Mouse (Mus musculus): ENCODE results near the gene Rev1.
A peak's percentile ranks its signal among the peaks of the same experiment; 100 is the strongest.

Rev1 gene

DNA sequence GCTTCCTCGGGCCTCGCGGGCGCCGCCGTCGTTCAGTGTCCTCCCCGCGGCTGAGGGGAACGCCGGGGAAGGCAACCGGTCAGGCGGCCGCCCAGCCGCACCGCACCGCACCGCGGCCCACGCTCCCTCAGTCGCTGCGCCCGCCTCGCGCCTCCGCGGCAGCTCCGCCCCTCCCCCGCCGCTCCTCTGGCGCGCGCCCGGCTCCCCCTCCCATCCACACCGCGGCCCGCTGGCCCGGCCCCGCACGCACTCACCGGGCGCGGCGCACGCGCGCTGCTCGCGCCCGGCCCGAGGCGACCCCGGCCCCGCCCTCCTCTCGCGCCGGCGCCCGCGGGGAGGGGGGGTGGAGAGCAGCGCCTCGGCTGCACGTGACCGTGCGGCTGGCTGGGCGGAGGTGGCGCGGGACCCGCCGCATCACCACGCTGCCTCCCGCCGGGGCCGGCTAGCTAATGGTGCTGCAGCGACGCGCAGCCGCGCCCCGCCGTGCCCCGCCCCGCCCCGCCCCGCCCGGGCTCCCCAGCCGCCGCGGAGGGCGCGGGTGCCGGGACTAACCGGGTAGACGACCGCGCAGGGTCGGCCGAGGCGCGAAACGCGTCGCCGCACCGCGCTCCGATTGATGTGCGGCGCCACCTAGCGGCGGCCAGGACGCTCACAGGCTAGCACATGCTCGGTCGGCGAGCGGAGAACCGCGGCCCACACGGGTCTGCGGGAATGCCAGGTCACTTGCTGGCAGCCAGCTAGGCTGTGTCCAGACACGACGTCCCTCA lies at the start of gene Rev1:
Gene Rev1 (minus strand): TSS at position 301 of the 767 bp plus-strand sequence.
- no peaks in the 10 kb centered on the region for H3K27me3 ChIP-seq (ENCODE audit: control insufficient read depth, insufficient read depth, low read length, poor library complexity, severe bottlenecking)
- DNase-seq (ENCODE audit: low read depth, low spot score) = peak; percentile 93

DNA sequence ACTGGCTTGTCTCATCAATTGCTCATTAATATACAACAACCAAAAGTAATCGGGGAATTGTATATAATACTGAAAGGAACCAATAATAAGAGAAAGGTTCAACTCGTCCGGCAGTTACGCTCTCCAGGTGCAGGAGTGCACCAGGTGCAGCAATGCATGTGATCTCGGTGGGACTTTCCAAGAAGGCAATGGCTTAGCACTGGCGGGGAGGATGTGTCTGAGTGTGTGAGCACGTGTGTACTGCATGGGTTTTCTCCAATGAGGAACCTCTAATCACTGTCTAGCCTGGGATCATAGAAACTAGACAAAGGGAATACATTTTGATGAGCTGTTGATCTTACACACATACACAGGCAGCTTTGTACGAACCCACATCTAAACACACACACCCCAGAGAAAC lies 49.3 kb upstream of the Rev1 start:
- H3K36me3 ChIP-seq (ENCODE audit: control insufficient read depth, insufficient read depth, low read length, poor library complexity, severe bottlenecking) = peaks cover 4% of the 10 kb centered on the region
- no peak for DNase-seq (ENCODE audit: low read depth, low spot score)

More for the DNA sequence above, at the start of gene Rev1:
- no peaks in the 10 kb centered on the region for H3K36me3 ChIP-seq (ENCODE audit: control insufficient read depth, insufficient read depth, low read length, poor library complexity, severe bottlenecking)

DNA sequence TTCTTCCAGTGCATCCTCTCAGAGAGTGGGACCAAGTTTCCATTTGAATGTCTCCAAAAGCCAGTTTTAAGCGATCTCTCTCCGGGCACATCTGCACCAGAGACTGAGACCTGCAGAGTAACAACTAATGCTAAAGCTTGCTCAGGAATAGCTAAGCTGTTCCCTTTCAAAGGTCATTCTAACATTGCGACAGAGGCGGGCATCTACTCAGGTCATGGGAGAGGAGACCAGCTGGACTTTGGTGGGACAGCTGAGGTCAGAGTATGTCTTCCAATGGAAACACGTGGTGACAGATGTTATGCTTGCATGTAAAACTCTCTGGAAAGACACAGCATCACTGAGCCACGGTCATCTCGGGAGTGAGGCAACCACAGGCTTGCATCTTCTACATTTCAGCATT lies 46.5 kb upstream of the Rev1 start:
- no peak for DNase-seq (ENCODE audit: low read depth, low spot score)
- H3K36me3 ChIP-seq (ENCODE audit: control insufficient read depth, insufficient read depth, low read length, poor library complexity, severe bottlenecking) = no peaks in the 10 kb centered on the region; the same call in 1 of the 2 replicates
- H3K27me3 ChIP-seq (ENCODE audit: control insufficient read depth, insufficient read depth, low read length, poor library complexity, severe bottlenecking) = no peaks in the 10 kb centered on the region

More for the DNA sequence above, 49.3 kb upstream of the Rev1 start:
- no peaks in the 10 kb centered on the region for H3K27me3 ChIP-seq (ENCODE audit: control insufficient read depth, insufficient read depth, low read length, poor library complexity, severe bottlenecking)

DNA sequence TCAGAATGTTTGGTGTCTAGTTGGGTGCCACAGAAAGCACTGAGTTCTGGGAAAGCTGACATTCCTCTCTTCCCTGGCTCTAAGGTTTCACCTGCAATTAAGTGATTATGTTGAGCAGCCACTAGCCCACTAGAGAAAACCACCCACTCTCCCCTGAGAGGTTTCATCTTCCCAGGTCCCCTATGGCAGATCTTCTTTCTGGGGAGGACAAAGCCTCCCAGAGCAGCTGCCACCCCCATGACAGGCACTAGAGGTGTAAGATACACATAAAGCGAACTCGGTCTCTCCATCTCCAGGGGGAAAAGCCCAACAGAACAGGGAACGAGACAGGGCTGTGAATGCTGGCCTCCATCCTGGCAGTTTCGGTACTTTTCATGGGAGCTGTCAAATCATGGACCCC lies 42.3 kb upstream of the Rev1 start:
- no peak for DNase-seq (ENCODE audit: low read depth, low spot score)
- Histone ChIP-seq H3K27me3 (ENCODE audit: control insufficient read depth, insufficient read depth, low read length, poor library complexity, severe bottlenecking) (no peaks in the 10 kb centered on the region), H3K36me3 (ENCODE audit: control insufficient read depth, insufficient read depth, low read length, poor library complexity, severe bottlenecking) (no peaks in the 10 kb centered on the region)

DNA sequence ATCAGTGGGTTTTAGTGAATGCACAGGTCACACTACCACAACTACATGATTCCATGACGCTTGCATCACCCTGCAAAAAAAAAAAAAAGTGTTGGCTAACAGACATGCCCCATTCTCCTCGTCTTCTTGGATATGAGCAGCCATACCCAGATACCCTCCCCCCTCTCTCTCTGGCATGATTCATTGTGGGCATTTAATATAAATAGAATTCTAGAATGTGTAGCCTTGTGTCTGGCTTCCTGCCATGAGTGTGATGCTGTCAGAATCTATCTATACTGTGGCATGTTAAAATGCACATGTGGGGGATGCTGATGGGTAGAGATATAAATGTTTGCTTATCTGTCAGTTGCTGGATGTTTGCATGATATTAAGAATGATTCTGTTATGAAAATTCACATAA lies 36.1 kb upstream of the Rev1 start:
- no peaks in the 10 kb centered on the region for H3K36me3 ChIP-seq (ENCODE audit: control insufficient read depth, insufficient read depth, low read length, poor library complexity, severe bottlenecking)
- DNase-seq (ENCODE audit: low read depth, low spot score) = no peak
- H3K27me3 ChIP-seq (ENCODE audit: control insufficient read depth, insufficient read depth, low read length, poor library complexity, severe bottlenecking) = no peaks in the 10 kb centered on the region

DNA sequence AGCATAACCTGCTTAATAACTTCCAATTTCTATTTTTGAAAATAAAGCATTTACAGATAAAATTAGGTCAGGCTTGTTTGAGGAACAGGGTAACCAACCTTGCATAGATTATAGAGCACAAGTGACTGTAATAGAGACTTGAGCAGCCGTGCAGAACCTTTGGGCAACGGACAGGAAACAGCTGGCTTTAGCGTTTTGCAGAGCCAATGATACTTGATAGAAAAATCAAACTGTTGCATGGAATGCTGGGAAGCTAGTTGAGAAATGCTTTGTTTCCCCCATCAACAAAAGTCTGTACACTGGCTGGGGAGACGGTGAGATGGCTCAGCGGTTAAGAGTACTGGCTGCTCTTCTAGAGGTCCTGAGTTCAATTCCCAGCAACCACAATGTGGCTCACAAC lies 20.5 kb upstream of the Rev1 start:
- Histone ChIP-seq H3K36me3 (ENCODE audit: control insufficient read depth, insufficient read depth, low read length, poor library complexity, severe bottlenecking) (no peaks in the 10 kb centered on the region), H3K27me3 (ENCODE audit: control insufficient read depth, insufficient read depth, low read length, poor library complexity, severe bottlenecking) (no peaks in the 10 kb centered on the region)
- peak; percentile 60 for DNase-seq (ENCODE audit: low read depth, low spot score)

DNA sequence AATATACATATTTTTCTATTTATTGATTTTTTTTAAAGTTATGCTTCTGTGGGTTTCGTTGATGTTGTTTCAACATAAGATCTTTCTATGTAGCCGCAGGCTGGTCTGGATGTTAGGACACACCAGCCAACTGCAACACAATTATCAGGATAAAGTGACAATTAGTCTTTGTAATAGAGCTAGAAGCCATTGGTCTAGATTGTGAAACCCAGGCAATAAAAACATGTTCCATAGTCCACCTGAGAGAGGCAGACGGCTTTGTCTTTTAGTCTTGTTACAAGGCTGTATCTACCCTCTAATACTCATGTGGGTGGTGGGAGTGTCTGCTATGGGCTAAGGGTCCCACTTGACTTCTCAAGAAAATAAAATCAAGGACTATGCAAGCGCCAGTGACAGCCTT lies 16.4 kb upstream of the Rev1 start:
- DNase-seq (ENCODE audit: low read depth, low spot score) = no peak
- H3K27me3 ChIP-seq (ENCODE audit: control insufficient read depth, insufficient read depth, low read length, poor library complexity, severe bottlenecking) = no peaks in the 10 kb centered on the region
- no peaks in the 10 kb centered on the region for H3K36me3 ChIP-seq (ENCODE audit: control insufficient read depth, insufficient read depth, low read length, poor library complexity, severe bottlenecking)

DNA sequence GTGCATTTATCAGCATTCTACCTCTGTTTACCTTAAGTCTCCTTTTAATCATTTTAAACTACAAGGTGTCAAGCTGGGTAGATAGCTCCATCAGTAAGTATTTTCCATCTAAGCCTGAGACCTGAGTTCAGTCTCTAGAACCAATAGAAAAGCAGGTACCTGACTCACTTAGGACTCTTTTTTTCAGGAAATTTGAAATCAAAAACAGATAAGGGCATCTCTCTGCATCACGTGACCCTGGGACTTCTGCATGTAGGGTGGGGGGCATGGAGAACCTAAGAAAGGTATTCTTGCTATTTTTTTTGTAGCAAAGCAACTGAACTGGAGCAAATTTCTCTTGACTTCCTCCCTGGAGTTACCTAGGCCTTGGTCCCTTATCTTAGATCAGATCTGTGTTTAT lies 11.8 kb upstream of the Rev1 start:
- DNase-seq (ENCODE audit: low read depth, low spot score) = no peak
- no peaks in the 10 kb centered on the region for H3K27me3 ChIP-seq (ENCODE audit: control insufficient read depth, insufficient read depth, low read length, poor library complexity, severe bottlenecking)
- H3K36me3 ChIP-seq (ENCODE audit: control insufficient read depth, insufficient read depth, low read length, poor library complexity, severe bottlenecking) = no peaks in the 10 kb centered on the region

DNA sequence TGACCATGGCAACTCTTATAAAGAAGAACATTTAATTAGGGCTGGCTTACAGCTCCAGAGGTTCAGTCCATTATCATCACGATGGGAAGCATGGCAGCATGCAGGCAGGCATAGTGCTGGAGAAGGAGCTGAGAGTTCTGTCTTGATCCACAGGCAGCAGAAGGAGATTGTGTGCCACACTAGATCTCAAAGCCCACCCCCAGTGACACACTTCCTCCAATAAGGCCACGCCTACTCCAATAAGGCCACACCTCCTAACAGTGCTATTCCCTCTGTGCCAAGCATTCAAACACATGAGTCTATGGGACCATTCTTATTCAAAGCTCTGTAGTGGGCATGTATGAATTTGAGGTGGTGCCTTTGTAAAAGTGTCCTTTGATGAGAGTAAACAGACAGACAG lies 11.3 kb upstream of the Rev1 start:
- Histone ChIP-seq H3K36me3 (ENCODE audit: control insufficient read depth, insufficient read depth, low read length, poor library complexity, severe bottlenecking) (no peaks in the 10 kb centered on the region), H3K27me3 (ENCODE audit: control insufficient read depth, insufficient read depth, low read length, poor library complexity, severe bottlenecking) (no peaks in the 10 kb centered on the region)
- DNase-seq (ENCODE audit: low read depth, low spot score) = peak; percentile 28

DNA sequence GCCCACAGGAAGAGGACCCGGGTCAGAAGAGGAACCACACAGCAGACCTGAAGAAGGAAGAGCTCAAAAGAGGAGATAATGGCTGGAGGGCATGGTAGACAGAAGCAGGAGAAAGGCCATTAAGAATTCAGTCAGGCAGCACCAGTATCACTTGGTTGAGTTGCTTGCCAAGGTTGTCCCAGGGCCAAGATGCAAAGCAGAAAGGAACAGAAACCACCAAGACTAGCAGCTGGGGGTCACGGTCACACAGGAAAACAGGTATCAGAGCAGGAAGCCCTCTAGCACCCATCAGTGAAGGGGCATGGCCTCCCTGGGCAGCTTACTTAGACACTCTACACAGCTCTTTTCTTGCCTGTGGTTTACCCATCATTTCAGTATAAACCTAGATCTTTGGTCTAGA lies 9.8 kb upstream of the Rev1 start:
- Histone ChIP-seq H3K27me3 (ENCODE audit: control insufficient read depth, insufficient read depth, low read length, poor library complexity, severe bottlenecking) (no peaks in the 10 kb centered on the region), H3K36me3 (ENCODE audit: control insufficient read depth, insufficient read depth, low read length, poor library complexity, severe bottlenecking) (no peaks in the 10 kb centered on the region)
- peak; percentile 69 for DNase-seq (ENCODE audit: low read depth, low spot score)

DNA sequence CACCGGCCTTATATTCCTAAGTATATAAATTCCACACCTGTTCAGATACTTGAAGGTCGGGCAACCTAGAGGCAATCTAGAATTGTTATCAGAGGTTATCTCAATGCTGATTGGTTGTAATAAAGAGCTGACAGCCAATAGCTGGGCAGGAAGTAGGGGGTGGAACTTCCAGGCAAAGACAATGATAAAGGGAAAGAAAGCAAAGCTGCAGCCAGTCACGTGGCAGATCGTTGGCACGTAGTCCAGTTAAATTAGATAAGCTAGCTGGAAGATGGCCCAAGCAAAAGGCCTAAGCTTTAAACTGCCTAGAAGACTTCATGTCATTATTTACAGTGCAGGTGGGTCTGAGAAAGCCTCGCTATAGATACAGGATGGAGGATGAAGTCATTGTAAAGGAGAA lies 3.3 kb upstream of the Rev1 start:
- no peak for DNase-seq (ENCODE audit: low read depth, low spot score)
- no peaks in the 10 kb centered on the region for H3K36me3 ChIP-seq (ENCODE audit: control insufficient read depth, insufficient read depth, low read length, poor library complexity, severe bottlenecking)
- H3K27me3 ChIP-seq (ENCODE audit: control insufficient read depth, insufficient read depth, low read length, poor library complexity, severe bottlenecking) = no peaks in the 10 kb centered on the region

DNA sequence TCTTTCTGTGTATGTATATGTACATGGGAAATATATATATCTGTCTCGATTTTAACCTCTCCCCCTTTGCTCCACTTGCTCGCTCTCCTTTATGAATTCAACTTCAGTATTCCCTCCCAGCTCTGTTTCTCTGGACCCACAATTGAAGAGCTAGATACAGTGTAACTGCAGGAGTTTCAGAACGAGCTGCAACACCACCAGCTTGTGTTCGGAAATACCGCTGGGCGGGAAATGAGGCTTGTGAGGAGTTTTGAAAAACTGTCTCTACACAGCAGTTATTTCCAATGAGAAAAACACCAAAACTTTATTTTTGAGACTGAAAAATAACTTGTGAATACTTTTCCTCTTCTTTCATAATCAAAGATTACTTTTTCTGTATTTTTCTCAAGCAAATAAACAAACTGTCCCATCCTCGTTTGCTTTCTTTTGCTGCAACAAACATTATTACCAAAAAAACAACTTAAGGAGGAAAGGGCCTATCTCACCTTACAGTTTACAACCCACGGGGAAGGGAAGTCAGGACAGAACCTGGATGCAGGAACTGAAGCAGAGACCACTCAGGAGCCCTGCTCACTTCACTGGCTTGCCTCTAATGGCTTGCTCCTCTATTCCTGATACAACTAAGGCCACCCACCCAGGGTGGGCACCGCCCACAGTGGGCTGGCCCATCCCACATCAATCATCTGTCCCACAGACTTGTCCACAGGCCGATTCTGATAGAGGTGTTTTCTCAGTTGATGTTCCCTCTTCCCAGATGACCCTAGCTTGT lies 1.3 kb upstream of the Rev1 start:
- no peak for DNase-seq (ENCODE audit: low read depth, low spot score)
- H3K27me3 ChIP-seq (ENCODE audit: control insufficient read depth, insufficient read depth, low read length, poor library complexity, severe bottlenecking) = no peaks in the 10 kb centered on the region
- H3K36me3 ChIP-seq (ENCODE audit: control insufficient read depth, insufficient read depth, low read length, poor library complexity, severe bottlenecking) = no peaks in the 10 kb centered on the region

DNA sequence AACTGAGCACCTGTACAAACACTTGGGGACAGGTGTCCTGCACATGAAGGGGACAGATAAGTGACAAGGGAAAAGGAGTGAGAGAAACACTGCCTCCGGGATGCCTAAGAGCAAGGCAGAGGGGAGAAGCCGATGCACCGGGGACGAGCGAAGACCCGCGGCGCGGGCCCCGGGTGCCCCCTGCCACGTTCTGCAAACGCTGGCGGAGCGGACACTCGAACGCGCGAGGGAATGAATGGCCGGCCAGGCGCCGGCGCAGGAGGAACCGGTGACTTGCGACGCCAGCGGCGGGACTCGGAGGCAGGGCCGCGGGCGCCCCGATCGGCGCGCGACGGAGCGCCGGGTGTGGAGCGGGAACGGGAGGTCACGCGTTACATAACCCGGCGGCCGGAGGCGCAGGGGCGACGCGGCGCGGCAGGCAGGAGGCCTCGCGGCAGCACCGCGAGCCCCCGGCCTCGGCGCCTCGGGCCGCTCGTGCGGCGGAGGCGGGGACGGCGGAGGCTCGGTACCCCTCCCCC lies 623 bp downstream of the Rev1 start:
- peak; percentile 61 for DNase-seq (ENCODE audit: low read depth, low spot score)
- no peaks in the 10 kb centered on the region for H3K27me3 ChIP-seq (ENCODE audit: control insufficient read depth, insufficient read depth, low read length, poor library complexity, severe bottlenecking)
- no peaks in the 10 kb centered on the region for H3K36me3 ChIP-seq (ENCODE audit: control insufficient read depth, insufficient read depth, low read length, poor library complexity, severe bottlenecking)

DNA sequence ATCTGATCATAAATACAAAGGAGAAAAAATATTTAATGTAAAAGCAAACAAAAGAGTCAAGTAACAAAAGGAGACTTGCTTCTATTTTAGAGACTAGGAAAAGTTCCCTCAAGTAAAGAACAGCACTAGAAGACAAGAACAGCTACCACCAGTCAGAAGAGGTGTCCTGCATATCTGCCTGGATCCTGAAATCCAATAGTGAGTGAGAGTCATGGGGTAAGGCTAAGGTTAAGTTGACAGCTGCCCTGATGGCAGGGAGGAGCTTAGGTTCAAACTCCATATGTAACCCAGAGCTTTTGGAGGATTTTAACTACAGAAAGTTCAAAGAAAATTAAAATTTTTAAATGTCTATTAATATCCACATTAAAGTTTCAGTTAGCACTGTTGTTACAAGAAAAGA lies 2.6 kb downstream of the Rev1 start:
- no peak for DNase-seq (ENCODE audit: low read depth, low spot score)
- Histone ChIP-seq H3K27me3 (ENCODE audit: control insufficient read depth, insufficient read depth, low read length, poor library complexity, severe bottlenecking) (no peaks in the 10 kb centered on the region), H3K36me3 (ENCODE audit: control insufficient read depth, insufficient read depth, low read length, poor library complexity, severe bottlenecking) (no peaks in the 10 kb centered on the region)

DNA sequence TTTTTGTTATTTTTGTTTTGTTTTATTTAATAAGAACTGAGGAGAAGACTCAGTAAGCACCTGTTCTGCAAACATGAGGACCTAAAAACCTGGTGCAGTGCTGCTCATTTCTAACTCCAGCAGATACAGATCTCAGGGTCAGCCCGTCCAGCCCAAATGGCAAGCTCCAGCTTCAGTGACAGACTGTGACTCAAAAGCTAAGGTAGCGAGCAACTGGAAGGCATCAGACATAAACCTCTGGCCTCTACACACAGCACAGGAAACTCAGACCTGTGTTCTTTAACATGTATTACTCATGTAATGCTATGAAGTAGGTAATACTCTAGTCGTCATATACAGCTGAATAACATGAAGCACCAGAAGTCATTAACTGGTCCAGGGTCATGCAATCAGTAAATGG lies 3.2 kb downstream of the Rev1 start:
- no peaks in the 10 kb centered on the region for H3K27me3 ChIP-seq (ENCODE audit: control insufficient read depth, insufficient read depth, low read length, poor library complexity, severe bottlenecking)

More for the DNA sequence above, 3.2 kb downstream of the Rev1 start:
- no peaks in the 10 kb centered on the region for H3K36me3 ChIP-seq (ENCODE audit: control insufficient read depth, insufficient read depth, low read length, poor library complexity, severe bottlenecking)
- DNase-seq (ENCODE audit: low read depth, low spot score) = no peak
